Mouse (Mus musculus) megakaryocyte, embryonic 14.5 days (primary cell): ENCODE results near the gene Commd3.

ENCODE experiments used
- FLI1 ChIP-seq: IDR thresholded peaks from 2 replicates; pipeline ENCODE4 v1.6.1; 2012; ENCODE audit warnings: low read length, inconsistent platforms, mixed read lengths
- GATA1 ChIP-seq: IDR thresholded peaks from 3 replicates; pipeline ENCODE4 v1.6.1; 2012; ENCODE audit warnings: mixed read lengths, low read length, inconsistent platforms, borderline replicate concordance

- TF ChIP-seq GATA1 (no peak), FLI1 (no peak)
Measured at GRCm38 (mm10) chr2:18676457-18676935, 4.3 kb downstream of the Commd3 start.
